Mouse (Mus musculus) small intestine, adult 2 months (tissue): ENCODE measurements around the gene Llgl1. TPM values are rescaled to one million over a fixed set of nuclear protein-coding genes. Genes with fewer than 3 reads are reported as not detected.

Experiments used
- H3K27ac ChIP-seq: fragments of 200-500 bp; 2 replicates; pipeline ENCODE4 v1.5.1; 2012; ENCODE audit warnings: low read depth, low read length, control low read depth, inconsistent platforms; ENCODE audit not compliant: insufficient read depth
- H3K27me3 ChIP-seq: fragments of 200-500 bp; 2 replicates; pipeline ENCODE4 v1.6.1; 2012; ENCODE audit warnings: mild to moderate bottlenecking, moderate library complexity, low read length, inconsistent platforms; ENCODE audit not compliant: control insufficient read depth, insufficient read depth
- H3K36me3 ChIP-seq: fragments of 200-500 bp; 2 replicates; pipeline ENCODE4 v1.6.1; 2012; ENCODE audit warnings: mild to moderate bottlenecking, low read length, control low read depth, inconsistent platforms; ENCODE audit not compliant: control insufficient read depth, insufficient read depth
- H3K4me1 ChIP-seq: fragments of 200-500 bp; 2 replicates; pipeline ENCODE4 v1.6.1; 2012; ENCODE audit warnings: low read length, inconsistent platforms, mixed read lengths; ENCODE audit not compliant: control insufficient read depth, insufficient read depth, insufficient read length
- H3K4me3 ChIP-seq: fragments of 200-500 bp; 2 replicates; pipeline ENCODE4 v1.5.1; 2012; ENCODE audit warnings: low read depth, mild to moderate bottlenecking, control low read depth, inconsistent platforms, low read length, moderate library complexity
- CTCF ChIP-seq: fragments of 200-500 bp; IDR thresholded peaks from 2 replicates; pipeline ENCODE4 v1.5.1; 2012; ENCODE audit warnings: low read depth, mild to moderate bottlenecking, control low read depth, inconsistent platforms, low read length, moderate library complexity, mixed read lengths; ENCODE audit not compliant: insufficient replicate concordance, insufficient read length; ENCODE audit errors: extremely low read depth
- POLR2A ChIP-seq: fragments of 200-500 bp; IDR thresholded peaks from 2 replicates; pipeline ENCODE4 v1.6.1; 2012; ENCODE audit warnings: low read depth, mild to moderate bottlenecking, control low read depth, inconsistent platforms, low read length, moderate library complexity
- WGBS: fragments of 180-500 bp; shearing (Covaris S2); methylation state at CpG from one replicate; pipeline ENCODE4 v1.1.7; 2018; 5-methylcytosine and 5-hydroxymethylcytosine counted together
- polyA plus RNA-seq: library from polyadenylated mRNA; depleted of rRNA; stranded (reverse); fragments of >200 nt; gene quantifications from 2 replicates; pipeline ENCODE4 v1.2.3, GENCODE M21; 2012

Llgl1 gene
- polyA plus RNA-seq, 1 experiment: 32.4 TPM

GRCm38 (mm10) chr11:60709481-60710465 is 10.2 kb downstream of the Llgl1 start:
- H3K36me3 ChIP-seq: peaks cover 62% of the 10 kb centered on the region

GRCm38 (mm10) chr11:60711218-60711617 is 11.7 kb downstream of the Llgl1 start:
- no peak for TF ChIP-seq POLR2A
- no peak for TF ChIP-seq CTCF
- H3K36me3 ChIP-seq: peaks cover 71% of the 10 kb centered on the region

More at GRCm38 (mm10) chr11:60709481-60710465, 10.2 kb downstream of the Llgl1 start:
- no peak overlapping the region for H3K27ac ChIP-seq
- H3K4me1 ChIP-seq: peaks cover 12% of the 10 kb centered on the region
- H3K27me3 ChIP-seq: no peaks in the 10 kb centered on the region
- no peak overlapping the region for H3K4me3 ChIP-seq
- WGBS: 93% methylated on average over 45 of the region's 45 CpGs
- no peak for TF ChIP-seq POLR2A
- TF ChIP-seq CTCF: no peak

GRCm38 (mm10) chr11:60712040-60712439 is 12.5 kb downstream of the Llgl1 start:
- peaks cover 72% of the 10 kb centered on the region for H3K36me3 ChIP-seq
- H3K4me1 ChIP-seq: peaks cover 11% of the 10 kb centered on the region
- no peak overlapping the region for H3K27ac ChIP-seq
- 90% methylated on average over 18 of the region's 18 CpGs for WGBS
- H3K4me3 ChIP-seq: no peak overlapping the region
- no peak for TF ChIP-seq POLR2A
- TF ChIP-seq CTCF: no peak
- no peaks in the 10 kb centered on the region for H3K27me3 ChIP-seq

More at GRCm38 (mm10) chr11:60711218-60711617, 11.7 kb downstream of the Llgl1 start:
- WGBS: 94% methylated on average over 17 of the region's 17 CpGs
- Histone ChIP-seq H3K27ac (no peak overlapping the region), H3K4me3 (no peak overlapping the region), H3K4me1 (peaks cover 12% of the 10 kb centered on the region), H3K27me3 (no peaks in the 10 kb centered on the region)

GRCm38 (mm10) chr11:60712639-60713255 is 13.2 kb downstream of the Llgl1 start:
- H3K36me3 ChIP-seq: peaks cover 77% of the 10 kb centered on the region
- no peak overlapping the region for H3K4me3 ChIP-seq
- peaks cover 5% of the 10 kb centered on the region for H3K4me1 ChIP-seq
- no peak overlapping the region for H3K27ac ChIP-seq
- 90% methylated on average over 13 of the region's 13 CpGs for WGBS
- H3K27me3 ChIP-seq: no peaks in the 10 kb centered on the region
- TF ChIP-seq POLR2A: no peak
- TF ChIP-seq CTCF: no peak

GRCm38 (mm10) chr11:60715833-60716232 is 16.3 kb downstream of the Llgl1 start:
- H3K27me3 ChIP-seq: no peaks in the 10 kb centered on the region

GRCm38 (mm10) chr11:60719263-60719662 is 19.7 kb downstream of the Llgl1 start:
- Histone ChIP-seq H3K27me3 (no peaks in the 10 kb centered on the region), H3K4me3 (no peak overlapping the region), H3K4me1 (no peaks in the 10 kb centered on the region), H3K27ac (no peak overlapping the region), H3K36me3 (peaks cover 96% of the 10 kb centered on the region)
- 47% methylated on average over 5 of the region's 5 CpGs for whole genome bisulfite sequencing
- TF ChIP-seq POLR2A (no peak), CTCF (no peak)

More at GRCm38 (mm10) chr11:60715833-60716232, 16.3 kb downstream of the Llgl1 start:
- TF ChIP-seq POLR2A (no peak), CTCF (no peak)
- Histone ChIP-seq H3K4me3 (no peak overlapping the region), H3K36me3 (peaks cover 90% of the 10 kb centered on the region), H3K4me1 (no peaks in the 10 kb centered on the region), H3K27ac (no peak overlapping the region)
- 80% methylated on average over 5 of the region's 5 CpGs for whole genome bisulfite sequencing

- H3K27me3 ChIP-seq: no peaks in the 10 kb centered on the region
- H3K27ac ChIP-seq: peak within 1 kb of the TSS; percentile 82
- H3K4me1 ChIP-seq: peaks cover 20% of the 10 kb centered on the region; the same call in 1 of the 2 replicates
- H3K36me3 ChIP-seq: peaks cover 37% of the 10 kb centered on the region
- WGBS: under 1% methylated on average over 71 of the region's 71 CpGs
- TF ChIP-seq CTCF (peak; percentile 55; the same call in 1 of the 2 replicates), POLR2A (peak; percentile 66)
- peak within 1 kb of the TSS; percentile 77 for H3K4me3 ChIP-seq
Measured at GRCm38 (mm10) chr11:60726601-60727391, 27.3 kb downstream of the Llgl1 start, which contains the start of gene Flii. Flii (minus strand) TSS chr11:60727263.
